Mouse (Mus musculus) erythroblast, embryonic 14.5 days (primary cell): ENCODE measurements around the gene Camk2b.

Source experiments
- GATA1 ChIP-seq: IDR thresholded peaks from 2 replicates; pipeline ENCODE4 v1.6.1; 2012; ENCODE audit warnings: low read length, inconsistent platforms, mixed read lengths
- TAL1 ChIP-seq: IDR thresholded peaks from 3 replicates; pipeline ENCODE4 v1.6.1; 2012; ENCODE audit warnings: low read length, inconsistent platforms, mixed read lengths

DNA sequence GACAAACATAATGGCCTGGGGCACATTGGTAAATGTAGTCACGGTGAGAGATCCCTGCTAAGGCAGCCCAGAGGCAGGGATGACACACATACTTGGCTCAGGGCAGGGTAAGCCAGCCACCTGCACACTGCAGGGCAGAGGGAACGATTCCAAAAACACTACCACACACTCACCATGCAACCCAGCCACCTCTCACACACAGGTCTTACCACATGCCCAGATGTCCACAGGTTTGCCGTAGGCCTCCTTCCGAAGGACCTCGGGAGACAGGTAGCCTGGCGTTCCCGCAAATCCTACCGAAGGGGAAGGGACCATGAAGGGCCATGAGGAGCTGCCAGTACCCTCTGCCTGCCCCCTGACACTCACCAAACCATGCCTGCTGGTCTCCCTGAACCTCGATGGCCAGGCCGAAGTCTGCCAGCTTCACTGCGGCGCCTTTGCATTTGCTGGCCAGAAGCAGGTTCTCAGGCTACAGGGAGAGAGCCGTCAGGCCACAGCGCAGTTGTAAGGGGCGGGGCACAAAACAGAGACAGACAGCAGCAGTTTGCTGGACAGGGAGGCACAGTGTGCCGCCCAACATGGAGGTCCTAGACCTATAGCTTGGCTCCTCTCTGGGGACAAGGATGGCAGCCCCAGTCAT is 76.1 kb downstream of the Camk2b start:
- no peak for TF ChIP-seq TAL1
- no peak for TF ChIP-seq GATA1
